Mouse (Mus musculus) kidney, adult 8-10 months (tissue): ENCODE results near the gene Wbp2.

Source experiments
- DNase-seq, 2 experiments: peaks; one replicate each; pipeline ENCODE4 v3.0.0; 2022

Gene Wbp2

GRCm38 (mm10) chr11:116089545-116089944, 2.8 kb upstream of the Wbp2 start:
- DNase-seq = no peak

- peak in 1 of 2 experiments; percentile 31 for DNase-seq
These were observed 2.1 kb upstream of the Wbp2 start for GRCm38 (mm10) chr11:116088741-116089394.

DNA sequence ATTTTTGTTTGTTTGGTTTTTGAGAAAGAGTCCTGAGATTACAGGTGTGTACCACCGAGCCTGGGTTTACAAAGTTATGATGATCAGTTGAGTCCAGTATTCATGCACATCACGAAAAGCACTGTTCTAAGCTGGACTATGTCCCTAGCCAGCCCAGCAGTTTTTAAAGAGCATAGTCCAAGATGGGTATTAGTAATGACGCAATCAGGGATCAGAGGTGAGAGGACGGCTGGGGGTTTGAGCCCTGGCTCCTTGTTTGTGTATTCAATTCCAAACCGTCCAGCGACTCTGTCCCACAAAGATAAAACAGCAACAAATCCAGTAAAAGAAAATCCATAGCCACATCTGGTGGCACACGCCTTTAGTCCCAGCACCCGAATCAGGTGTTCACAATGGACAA, 1.4 kb upstream of the Wbp2 start:
- DNase-seq = peak; percentile 64 to 78

DNA sequence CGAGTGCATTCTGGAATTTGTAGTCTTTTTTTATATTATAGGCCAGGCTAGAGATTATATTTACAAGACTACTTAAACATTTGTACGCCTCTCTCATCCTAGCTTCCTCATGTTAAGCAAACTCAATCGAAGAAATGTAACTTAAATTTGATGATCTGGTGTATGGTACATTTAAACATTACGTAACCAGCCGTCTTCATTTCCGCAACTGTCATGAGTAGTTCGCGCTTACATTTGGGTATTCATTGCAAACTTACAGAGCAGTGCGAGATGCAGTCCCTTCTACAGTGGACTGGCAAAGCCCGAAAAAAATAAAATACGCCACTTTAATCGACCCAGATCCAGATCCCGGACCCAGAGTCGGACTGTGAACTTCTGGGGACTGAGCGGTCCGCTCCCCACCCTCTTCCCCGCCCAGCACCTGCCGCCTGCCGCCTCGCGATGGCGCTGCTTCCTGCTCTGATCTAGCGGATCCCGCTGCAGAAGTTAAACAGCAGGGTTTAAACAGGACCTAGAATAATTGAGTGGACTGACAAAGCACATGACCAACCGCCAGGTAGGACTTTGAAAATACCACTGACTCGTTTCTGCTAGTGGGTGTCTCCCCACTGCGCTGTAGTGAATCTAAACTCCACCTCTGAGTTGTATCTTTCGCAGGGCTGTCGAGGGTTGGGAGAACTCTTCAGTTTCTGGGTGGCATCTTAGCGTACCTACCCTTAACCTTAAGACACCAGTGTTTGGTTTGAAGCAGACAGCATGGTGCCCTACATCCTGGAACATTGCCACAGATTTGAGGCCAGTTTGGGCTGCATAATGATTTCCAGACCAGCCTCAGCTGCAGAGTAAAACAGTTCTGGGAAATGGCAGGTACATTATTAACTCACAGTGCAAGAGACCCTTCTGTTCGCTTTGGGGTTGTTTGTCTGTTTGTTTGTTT, 667 bp upstream of the Wbp2 start:
- DNase-seq = peak; percentile 91 to 94

DNA sequence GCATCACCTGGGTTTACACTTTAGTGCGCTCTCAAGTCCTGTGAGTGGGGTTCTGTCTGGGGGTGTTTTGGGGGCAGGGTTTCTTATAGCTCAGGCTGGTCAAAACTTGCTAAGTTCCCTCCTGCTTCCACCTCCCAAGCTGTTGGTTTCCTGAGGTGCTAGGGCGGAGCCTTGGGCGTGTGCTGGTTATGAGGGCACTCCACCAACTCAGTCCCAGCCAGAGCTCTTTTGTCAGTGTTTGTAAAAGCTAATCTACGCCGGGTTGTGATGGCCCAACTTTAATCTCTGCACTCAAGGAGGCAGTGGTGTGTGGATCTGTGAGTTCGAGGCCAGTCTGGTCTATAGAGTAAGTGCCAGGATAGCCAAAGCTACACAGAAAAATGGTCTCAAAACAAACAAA, 2.6 kb downstream of the Wbp2 start:
- DNase-seq = no peak

- no peak for DNase-seq
These were observed 3.6 kb downstream of the Wbp2 start for GRCm38 (mm10) chr11:116083096-116083672.

DNA sequence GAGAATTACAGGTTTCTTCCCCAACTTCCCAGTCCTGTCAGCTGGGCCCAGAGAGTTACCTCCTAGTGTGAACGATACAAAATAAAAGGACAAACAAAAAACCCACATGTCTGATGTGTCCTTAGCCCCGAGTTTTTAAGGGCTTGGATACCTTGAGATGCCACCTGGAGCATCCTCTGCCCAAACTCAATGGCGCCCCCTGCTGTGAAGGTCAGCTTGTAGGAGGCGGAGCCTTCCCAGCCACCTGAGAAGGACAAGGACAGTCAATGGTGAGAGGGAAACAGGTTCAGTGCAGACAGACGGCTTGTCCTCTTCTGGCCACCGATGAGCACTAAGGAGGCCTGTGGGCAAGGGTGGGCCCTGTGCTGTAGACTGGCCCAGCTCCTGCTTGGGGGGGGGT, 5.7 kb downstream of the Wbp2 start:
- peak in 1 of 2 experiments; percentile 69 for DNase-seq

- DNase-seq = no peak
These were observed 7.3 kb downstream of the Wbp2 start for GRCm38 (mm10) chr11:116079511-116079910.

DNA sequence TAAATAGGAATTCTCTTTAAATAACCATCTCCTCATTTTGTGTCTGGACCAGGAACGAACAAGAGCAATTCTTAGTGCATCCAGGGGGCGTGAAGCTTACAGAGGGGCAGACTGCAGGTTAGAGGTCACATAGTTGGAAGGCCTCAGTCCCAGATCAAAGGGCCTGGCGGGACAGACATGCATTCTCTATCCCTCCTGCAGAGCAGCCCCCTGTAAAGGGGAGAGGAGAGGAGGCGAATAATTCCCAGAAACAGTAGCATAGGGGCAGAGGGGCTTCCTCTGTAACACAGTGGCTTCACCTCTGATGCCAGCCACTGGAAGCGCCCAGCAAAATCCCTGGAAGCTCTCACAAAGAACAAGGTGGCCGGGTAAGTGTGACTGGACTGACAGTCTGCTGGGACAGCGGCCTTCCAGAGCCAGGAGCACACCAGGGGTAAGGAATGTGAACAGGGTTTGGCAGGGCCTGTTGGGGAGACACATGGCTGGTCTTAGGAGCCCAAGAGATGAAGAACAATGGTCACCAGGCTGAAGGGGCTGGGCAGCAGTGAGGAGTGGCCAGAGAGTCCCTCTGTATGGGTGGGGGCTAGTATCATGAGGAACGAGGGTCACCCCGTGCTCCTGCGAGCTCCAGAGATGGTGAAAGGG, 8.0 kb downstream of the Wbp2 start:
- DNase-seq = no peak

GRCm38 (mm10) chr11:116078221-116078620, 8.6 kb downstream of the Wbp2 start:
- no peak for DNase-seq

DNA sequence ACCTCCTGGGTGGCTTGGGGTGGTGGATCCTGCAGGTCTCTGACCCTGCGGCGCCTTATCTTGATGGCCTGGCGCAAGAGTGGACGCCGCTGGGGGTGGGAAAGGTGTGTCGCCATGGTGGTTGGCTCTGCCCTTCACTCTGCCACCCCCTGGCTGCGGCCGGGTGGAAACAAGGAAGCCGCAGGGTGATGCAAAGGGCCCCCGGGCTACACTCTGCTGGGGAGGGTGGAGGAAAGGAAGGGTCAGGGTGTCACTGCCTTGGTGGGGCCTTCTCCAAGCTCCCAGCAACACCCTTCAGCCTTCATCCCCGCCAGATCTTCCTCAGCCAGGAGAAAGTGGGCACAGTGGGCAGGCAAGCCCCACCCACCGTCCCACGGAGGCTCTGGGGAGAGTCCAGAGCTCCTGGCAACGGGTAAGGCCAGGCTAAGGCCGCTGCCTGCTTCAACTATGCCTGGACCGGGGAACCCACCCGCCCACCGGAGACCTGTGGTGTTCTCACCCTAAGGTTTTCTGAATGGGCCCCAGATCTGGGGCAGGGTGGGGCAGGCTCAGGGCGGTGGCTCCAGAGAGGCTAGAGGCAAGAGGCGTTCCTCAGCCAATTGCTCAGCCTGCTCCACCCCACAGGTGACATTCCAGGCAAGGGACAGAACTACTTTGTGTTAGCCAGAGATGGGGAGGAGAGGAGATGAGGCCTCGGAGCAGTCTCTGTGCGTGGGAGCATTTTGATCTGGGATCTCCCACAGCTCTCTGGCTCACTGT, 9.2 kb downstream of the Wbp2 start, which contains the start of gene Unc13d:
TSS of gene Unc13d (minus strand) at position 516 of the 759 bp plus-strand sequence.
- no peak for DNase-seq

DNA sequence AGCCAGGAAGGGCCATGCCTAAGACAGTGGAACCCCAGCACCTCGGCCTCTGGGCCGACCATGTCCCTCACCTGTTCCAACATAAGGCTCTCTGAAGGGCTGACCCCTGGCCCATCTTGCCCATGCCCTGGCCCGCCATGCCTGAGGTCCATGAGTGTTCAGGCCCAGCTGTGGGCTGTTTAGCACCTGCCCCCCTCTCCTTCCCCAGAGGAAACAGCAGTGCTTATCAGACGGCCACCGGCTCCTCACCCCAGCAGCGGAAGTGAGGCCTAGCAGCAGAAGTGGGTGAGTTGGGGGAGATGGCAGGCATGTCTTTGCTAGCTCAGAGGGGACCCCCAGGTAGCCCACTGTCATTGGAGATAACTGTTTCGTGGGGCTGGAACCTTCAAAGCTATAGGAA, 10.0 kb downstream of the Wbp2 start:
- no peak for DNase-seq

- no peak for DNase-seq
These were observed 10.6 kb downstream of the Wbp2 start for GRCm38 (mm10) chr11:116076266-116076540.

DNA sequence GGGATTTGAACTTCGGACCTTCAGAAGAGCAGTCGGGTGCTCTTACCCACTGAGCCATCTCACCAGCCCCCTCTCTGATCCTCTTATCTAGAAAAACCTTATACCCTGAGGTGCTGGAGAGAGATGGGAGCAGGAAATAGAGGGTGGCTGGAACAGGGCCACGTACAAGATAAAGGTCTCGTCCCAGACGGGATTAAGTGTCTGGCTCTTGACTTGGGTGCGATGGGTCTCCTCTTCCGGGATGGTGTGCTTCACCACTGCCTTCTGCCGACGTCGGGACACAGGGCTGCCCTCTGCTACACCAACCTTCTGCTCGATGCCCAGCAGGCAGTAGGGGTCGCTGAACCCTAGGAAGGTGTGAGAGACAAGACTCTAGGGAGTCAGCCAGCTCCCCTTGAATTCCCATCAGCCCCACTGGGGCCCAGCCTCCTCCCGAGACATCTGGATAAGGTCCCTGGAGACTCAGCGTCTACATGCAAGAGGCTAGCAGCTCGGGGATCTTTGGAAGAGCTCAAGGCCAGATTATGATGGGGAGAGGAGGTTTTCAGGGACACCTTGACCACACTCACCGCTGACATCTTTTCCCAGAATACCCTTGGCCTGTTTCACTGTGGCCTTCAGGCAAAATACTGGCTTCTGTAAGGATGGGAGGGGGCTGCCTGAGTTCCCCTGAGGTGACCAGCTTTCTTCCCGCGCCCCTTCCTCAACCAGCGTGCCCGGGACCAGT, 11.1 kb downstream of the Wbp2 start:
- DNase-seq = no peak

DNA sequence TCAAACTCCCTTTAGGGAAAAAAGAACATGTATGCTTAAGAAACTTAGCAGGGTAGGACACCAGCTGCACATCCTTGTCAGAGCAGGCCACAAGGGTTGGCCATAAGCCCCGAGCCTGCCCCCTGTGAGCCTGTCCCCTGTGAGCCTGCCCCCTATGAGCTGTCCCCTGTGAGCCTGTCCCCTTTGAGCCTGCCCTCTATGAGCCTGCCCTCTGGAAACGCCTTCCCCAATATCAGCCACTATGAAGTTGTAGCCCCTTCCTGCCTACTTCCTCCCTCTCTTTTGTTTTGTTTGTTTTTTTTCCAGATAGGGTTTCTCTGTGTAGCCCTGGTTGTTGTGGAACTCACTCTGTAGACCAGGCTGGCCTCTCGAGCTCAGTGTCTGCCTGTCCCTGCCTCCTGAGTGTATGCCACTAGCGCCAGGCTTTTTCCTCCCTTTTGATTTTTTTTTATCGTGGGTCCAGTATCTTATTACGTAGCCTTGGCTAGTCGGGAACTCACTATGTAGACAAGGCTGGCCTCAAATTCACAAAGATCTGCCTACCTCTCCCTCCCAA, 12.3 kb downstream of the Wbp2 start:
- DNase-seq = no peak

GRCm38 (mm10) chr11:116072608-116073007, 14.2 kb downstream of the Wbp2 start:
- no peak for DNase-seq

GRCm38 (mm10) chr11:116071510-116071909, 15.3 kb downstream of the Wbp2 start:
- no peak for DNase-seq

- DNase-seq = no peak
These were observed 21.4 kb downstream of the Wbp2 start for GRCm38 (mm10) chr11:116065345-116065744.

DNA sequence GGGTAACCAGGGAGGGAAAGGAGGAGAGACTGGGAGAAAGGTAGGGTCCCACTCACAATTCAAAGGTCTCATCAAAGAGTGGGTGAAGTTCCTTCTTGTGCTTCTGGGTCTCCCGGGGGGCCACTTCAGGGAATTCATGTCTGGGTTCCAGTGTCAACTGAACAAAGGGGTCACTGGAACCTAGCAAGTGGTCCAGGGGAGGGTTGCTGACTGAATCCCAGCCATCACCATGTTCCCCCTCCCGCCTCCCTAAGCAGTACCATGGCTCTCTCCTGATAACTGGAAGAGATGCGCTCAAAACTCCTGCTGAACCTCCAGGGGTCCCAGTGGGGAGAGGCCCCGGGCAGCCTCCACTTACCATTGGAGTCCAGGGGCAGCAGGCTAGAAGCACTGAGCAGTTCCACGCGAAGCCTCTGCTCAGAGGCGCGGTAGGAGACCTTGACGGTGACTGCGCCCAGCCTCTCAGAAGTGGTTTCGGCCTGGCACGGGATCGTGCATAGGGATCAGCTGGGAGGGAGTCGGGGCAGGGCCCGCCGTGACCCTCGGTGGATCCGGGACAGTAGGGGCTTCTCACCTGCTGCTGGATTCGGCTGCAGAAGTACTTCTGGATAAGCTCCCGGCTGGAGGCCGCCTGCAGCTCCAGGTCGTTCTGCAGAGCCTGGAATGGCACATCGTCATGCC, 22.5 kb downstream of the Wbp2 start:
- DNase-seq = no peak

- no peak for DNase-seq
These were observed 23.2 kb downstream of the Wbp2 start for GRCm38 (mm10) chr11:116063562-116063961.

GRCm38 (mm10) chr11:116062521-116062920, 24.3 kb downstream of the Wbp2 start:
- DNase-seq = no peak
